Mouse (Mus musculus): ENCODE measurements at regions not wholly inside any gene's neighbourhood (a gene's known extent, or its start where the extent isn't known, plus 50 kb on each side); places are given as distances from the start of the nearest gene placed in this dataset.

GRCm38 (mm10) chr10:92079421-92079820 lies 642.8 kb downstream of the Nedd1 start:
- no peak for DNase-seq (ENCODE audit: low spot score)

DNA sequence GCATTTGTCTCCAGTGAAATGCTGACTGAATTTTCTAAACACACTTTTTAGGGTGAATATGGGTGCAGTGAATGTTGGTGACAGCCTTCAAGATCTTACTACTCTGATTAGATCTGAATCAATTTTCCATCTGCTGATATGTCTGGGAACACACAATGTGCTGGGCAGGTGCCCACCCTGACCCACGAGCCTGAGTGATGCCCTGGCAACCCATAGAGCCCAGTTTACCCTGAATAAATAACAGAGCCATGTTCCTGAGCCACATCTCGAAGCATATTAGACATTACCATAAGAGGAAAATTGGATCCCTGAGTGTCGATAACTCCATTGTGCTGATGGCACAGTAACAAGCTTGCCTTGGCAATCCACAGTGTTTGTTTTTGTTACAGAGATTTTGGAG lies 644.9 kb downstream of the Nedd1 start:
- DNase-seq (ENCODE audit: low spot score) = no peak

DNA sequence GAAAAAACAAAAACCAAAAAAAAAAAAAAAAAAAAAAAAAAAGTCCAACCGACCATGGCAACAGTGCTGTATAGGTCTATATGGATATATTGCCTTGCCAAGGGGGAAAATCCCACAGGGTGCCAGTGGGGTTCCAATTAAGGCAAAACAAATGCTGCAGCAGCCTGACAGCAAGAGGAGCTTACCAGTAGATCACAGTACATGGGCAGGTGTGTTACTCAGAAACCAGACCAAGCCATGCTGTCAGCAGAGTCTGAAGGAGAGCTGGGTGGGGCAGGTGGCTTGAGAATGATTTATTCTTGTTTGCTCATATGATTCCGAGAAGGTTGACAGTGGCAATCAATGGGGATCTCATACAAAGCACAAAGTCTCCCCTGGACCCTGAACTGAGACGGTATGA lies 645.5 kb downstream of the Nedd1 start:
- no peak for DNase-seq (ENCODE audit: low spot score)

DNA sequence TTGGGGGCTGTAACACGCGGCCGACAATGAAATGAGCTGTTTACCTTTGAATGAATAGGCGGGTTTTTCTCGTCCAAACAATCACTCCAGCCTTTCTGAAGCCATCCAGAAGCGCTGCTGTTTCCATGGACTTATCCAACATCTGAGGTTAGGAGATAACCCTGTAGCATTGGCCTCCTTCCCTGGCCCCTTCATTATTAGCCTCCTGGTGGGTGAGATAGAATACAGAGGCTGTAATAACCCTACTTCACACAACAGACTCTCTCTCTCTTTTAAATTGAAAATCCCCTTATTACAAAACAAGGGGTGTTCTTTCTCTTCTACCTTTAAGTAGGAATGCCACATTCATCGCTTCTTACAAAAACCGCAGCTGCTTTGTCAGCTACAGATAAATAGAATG lies 646.8 kb downstream of the Nedd1 start:
- no peak for DNase-seq (ENCODE audit: low spot score)

DNA sequence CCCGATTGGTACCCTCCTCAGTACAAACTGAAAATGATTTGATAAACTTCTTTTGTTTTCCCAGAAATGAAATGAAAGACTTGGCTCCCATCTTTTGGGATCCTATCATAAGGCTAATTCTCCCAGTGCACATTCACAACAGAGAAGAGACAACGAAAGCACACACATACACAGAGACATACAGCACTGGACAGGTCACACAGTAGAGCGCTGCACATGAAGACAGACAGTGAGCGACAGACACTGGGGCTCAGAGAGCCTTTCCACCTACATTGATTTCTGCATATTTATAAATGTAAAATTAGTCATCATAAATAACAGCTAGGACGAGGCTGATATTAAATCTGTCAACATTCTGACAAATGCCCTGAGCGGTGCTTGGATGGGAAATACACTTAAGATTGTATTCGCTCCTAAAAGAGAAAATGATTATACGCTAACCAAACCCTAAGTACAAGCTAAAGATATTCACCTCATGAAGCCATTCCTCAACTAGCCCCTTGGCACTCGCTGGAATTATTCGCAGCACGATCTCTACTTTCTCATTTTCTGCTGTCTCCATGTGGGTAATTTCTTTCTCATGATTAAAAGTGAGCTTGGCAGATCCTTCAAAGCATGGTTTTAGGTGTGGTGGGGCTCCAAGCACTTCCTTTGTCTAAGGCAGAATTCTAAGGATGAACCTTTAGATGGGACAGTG lies 647.4 kb downstream of the Nedd1 start:
- DNase-seq (ENCODE audit: low spot score) = no peak

- no peak for DNase-seq (ENCODE audit: low spot score)
These were observed 648.3 kb downstream of the Nedd1 start for GRCm38 (mm10) chr10:92073873-92074390.

DNA sequence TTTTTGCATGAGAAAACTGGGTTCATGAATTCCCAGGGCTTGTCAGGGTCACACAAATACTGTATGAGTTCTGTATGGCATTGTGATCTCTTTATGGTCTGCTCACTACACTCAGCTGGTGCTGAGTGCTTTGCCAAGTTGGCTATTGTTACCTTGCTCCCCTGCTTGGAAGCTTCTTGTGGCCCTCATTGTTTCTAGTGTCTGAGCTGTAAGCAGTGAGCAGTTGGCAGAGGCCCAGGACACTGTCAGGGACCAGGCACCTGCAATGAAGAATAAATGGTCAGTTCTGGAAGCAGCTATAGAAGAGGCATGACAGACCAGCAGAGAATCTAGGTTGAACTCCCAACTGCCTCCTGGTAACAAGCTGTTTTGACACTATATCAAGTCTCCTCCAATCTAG lies 677.4 kb downstream of the Nedd1 start:
- DNase-seq (ENCODE audit: low spot score) = no peak

- DNase-seq (ENCODE audit: low spot score) = no peak
These were observed 686.0 kb downstream of the Nedd1 start for GRCm38 (mm10) chr10:92036176-92036575.

GRCm38 (mm10) chr10:92030221-92030620 lies 692.0 kb downstream of the Nedd1 start:
- no peak for DNase-seq (ENCODE audit: low spot score)

- no peak for DNase-seq (ENCODE audit: low spot score)
These were observed 698.0 kb downstream of the Nedd1 start for GRCm38 (mm10) chr10:92024203-92024602.

- no peak for DNase-seq (ENCODE audit: low spot score)
These were observed 701.2 kb downstream of the Nedd1 start for GRCm38 (mm10) chr10:92021036-92021435.

DNA sequence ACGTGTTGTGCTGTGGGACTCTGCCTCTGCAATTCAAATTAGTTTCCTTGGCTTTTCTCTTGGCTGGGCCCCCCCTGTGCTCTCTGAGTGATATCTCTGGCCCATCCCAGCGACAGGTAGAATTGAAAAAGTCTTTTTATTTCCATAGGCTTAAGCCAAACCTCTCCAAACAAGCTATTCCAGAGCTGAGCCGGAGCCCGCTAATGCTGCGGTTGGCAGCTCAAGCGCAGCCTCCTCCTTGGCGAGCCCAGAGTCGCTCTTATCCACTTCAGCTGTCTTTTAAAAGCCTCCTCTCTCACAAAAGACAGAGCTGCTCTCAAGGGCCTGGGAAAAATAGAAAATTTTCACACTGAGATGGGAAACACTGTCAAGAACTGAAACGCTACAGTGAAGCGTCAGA lies 712.7 kb downstream of the Nedd1 start:
- DNase-seq (ENCODE audit: low spot score) = no peak

DNA sequence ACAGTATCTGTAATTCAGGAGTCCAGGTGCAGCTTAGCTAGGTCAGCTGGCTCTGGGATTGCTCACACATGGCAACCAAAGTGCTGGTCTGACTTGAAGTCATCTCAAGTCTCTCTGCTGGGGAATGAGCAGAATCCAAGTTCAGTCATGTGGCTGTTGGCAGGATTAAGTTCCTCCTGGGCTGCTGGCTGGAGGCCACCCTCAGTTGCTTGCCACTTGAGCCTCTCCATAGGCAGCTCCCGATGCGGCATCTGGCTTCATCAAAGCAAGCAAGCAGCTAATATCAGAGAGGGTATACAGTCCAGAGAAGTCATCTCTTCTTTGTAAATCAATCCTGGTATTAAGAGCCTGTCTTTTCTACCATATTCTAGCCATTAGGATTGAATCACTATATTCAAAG lies 714.3 kb downstream of the Nedd1 start:
- no peak for DNase-seq (ENCODE audit: low spot score)

- DNase-seq (ENCODE audit: low spot score) = no peak
These were observed 715.8 kb downstream of the Nedd1 start for GRCm38 (mm10) chr10:92006467-92006866.

DNA sequence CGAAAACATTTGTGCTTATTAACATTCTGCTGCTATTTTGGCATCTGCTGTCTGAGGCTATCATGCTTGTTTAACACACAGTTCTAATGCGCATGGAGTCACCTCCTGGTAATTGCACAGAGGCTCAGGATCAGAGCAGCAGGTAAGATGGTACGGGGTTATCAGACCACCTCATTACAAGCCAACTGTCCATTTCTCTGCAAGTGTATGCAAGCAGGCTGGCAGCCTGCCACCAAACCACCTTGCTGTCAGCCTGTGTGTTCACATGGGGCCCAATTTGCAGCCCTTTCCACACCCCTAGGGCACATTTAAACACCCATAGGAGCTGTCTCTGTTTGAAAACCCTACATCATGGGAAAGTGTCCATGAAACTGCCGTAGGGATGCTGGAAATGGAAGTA lies 731.2 kb downstream of the Nedd1 start:
- DNase-seq (ENCODE audit: low spot score) = no peak

GRCm38 (mm10) chr10:91988364-91988763 lies 733.9 kb downstream of the Nedd1 start:
- DNase-seq (ENCODE audit: low spot score) = no peak

GRCm38 (mm10) chr10:91979841-91980240 lies 742.4 kb downstream of the Nedd1 start:
- DNase-seq (ENCODE audit: low spot score) = no peak

DNA sequence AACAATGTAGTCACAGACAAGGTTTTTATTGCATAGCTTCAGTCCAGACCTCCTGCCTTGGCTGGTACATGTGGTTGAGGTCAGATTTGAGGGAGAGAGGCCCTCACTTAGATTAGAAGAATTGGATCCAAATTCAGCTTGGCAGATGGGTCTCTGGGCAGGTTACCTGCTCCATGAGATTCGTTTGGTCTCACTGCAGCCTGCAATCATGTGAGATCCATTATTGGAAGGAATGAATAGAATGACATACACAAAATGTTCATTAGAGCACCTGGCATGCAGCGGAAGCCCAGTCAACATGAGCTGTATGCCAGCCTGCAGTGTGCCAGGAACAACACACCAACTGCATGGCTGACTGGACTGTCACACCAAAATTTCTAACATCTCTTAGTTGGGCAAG lies 750.3 kb downstream of the Nedd1 start:
- no peak for DNase-seq (ENCODE audit: low spot score)

DNA sequence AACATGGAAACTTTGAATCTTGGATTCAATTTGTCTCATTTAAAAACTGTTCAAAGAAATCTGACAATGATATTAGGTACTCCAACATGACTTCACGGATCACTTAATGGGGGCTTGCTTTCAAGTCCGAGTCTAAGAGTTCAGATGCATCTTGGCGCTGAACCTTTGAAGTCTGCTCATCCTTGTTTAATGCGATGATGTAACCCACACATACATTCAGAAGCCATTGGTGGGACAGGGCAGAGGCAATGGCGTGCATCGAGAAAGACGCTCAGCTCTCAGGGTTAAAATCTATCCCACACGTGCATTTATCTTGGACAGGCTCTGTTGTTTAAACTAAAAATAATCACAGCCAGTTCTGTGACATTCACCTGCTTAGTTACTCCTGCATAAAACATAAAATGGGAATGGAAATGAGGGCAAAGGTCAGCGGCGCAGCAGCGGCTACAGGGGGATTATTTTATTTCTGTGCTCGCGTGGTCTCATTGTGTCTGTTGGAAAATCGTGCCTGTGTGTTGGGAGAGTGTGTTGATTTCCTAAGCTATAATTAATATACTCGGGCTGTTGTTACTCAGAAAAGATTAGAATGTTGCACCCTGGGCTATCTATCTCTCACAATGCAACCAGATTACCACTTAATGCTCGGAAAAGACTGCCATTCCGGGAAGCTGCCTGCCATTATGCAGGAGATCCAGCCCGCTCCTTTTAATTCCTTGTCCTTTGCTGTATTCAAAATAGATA lies 754.5 kb downstream of the Nedd1 start:
- DNase-seq (ENCODE audit: low spot score) = no peak

DNA sequence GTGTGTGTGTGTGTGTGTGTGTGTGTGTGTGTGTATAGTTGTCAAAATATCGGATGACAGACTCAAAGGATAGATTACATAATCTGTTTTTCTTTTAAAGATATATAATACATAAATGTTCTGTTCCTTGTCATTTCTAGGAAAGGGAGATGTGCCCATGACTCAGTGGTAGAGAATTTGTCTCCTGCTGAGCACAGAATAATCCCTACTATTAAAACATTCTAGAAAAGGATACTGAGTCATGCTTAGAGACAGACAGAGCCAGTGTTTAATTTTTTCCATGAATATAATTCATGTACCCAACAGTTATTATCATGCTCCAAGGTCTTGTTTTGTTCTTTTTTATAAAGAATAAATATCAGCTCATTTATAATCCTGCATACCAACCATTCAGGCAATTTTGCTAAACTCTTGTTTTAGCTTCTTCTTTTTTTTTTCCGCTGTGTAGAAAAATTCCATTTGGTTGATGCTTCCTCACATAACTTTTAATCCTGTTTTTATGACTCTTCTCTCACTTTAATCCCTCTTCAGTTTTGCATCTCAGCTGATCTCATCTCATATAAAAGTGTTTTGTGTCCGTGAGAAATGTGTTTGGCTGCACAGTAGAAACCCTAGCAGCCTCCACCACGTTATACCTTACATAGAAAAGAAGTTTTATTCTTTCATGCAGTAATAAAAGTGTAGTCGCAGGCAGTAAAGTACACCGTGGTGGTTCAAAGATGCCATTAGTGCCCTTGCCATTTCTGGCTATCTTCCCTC lies 762.3 kb downstream of the Nedd1 start:
- DNase-seq (ENCODE audit: low spot score) = no peak

- no peak for DNase-seq (ENCODE audit: low spot score)
These were observed 769.1 kb downstream of the Nedd1 start for GRCm38 (mm10) chr10:91953078-91953477.

- no peak for DNase-seq (ENCODE audit: low spot score)
These were observed 742.5 kb upstream of the Tmpo start for GRCm38 (mm10) chr10:91923626-91924025.

DNA sequence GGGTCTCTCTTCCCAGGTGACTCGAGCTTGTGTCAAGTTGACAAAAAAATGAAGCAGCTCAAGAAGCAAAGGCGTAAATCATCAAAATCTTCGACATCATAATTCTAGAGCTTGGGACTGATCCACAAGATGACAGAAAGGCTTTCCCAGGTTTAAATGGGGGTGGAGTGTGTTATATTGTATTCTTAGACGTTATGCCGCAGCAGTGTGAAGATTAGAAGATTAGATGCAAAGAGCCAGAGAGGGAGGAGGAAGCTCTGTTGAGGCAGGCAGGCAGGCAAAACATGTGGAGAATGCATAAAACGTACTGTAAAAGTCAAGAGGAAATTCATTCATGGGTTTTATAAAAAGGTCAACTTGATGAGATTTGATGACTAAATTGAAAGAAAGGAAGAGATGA lies 708.7 kb upstream of the Tmpo start:
- DNase-seq (ENCODE audit: low spot score) = no peak
